Mouse (Mus musculus): ENCODE measurements at regions not wholly inside any gene's neighbourhood (a gene's known extent, or its start where the extent isn't known, plus 50 kb on each side); places are given as distances from the start of the nearest gene placed in this dataset.

DNA sequence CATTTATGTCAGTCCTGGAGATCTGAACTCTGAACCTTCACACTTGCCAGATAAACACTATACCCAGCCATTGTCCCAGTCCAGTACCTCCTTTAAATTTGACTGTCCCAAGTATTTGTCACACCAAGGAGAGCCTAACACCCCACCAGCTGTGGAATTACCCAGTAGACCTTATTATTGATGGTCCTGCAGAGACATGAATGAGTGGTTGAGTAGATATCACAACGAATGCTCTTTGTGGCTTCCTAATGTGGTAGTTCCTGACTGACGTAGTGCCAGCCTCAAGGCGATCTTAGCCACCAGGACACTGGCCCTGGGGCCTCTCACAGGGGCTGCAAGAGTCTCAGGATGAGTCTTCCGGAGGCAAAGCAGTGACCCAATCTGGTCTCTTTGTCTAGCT lies 142.9 kb upstream of the Hs6st1 start:
- DNase-seq (ENCODE audit: low spot score in 2 of 2): no peak

DNA sequence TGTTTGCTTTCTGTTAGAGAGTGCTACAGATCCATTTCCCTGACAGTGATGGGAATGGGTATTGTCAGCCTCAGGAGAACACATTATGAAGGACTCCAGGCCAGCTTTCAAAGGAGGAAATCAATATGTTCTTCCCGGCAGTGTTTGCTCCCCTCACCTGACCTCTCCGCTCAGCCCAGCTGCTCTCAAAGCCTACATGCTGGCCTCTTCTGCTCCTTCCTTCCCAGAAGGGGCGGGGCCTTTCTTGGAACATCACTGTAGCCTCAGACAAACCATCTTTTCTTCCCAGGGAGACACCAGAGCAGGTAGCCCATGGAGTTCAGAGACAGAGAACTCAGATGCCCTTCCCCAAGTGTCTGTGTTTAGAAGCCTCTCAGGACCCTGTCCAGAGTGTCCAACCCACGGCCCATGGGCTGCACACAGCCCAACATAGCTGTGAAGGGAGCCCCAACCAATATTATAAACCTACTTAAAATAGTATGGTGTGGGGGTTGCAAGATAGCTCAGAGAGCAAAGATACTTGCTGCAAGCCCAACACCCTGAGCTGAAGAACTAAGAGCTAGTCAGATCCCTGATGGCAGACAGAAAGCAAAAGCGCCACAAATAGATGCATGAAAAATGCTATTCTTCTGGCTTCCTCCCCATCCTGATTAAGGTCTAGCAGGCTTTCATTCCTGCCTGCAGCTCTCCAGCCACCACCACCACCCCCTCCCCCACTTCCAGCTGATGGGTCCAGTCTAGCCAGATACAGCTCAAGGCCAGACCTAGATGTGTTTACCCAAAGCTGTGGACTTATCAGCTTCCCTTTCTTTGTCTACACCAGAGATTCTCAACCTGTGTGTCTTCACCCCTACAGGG lies 141.8 kb upstream of the Hs6st1 start:
- DNase-seq (ENCODE audit: low spot score in 2 of 2): no peak

DNA sequence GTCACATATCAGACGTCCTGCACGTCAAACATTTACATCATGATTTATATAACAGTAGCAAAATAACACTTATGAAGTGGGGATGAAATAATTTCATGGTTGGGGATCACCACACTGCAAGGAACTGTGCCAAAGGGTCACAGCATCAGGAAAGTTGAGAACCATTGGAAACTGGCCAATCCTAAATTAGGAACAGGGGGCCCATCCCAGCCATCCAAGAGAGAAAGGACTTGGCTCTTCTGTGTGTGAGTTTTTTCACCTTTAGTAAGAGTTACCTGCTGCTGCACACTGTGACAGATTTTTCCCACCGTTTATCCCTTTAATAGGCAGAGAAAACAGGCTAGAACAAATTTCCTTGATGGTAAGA lies 141.2 kb upstream of the Hs6st1 start:
- no peak for DNase-seq (ENCODE audit: low spot score in 2 of 2)

DNA sequence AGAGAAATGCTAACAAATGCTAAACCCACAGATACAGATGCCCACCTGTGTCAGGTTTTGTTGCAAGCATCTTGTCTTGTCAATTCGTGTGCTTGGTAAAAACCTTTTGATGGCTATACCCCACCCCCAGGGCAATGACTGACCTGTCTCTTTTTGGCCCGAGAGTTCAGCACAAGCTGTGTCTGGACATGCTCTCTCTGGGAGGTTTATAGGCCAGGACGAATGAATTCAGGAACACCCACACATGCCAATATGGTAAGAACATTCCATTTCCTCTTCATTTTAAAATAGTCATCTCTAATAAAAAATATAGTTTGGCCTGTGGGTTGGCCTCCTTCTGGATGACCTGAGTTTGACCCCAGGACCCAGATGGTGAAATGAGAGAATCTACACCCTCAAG lies 137.8 kb upstream of the Hs6st1 start:
- no peak for DNase-seq (ENCODE audit: low spot score in 2 of 2)

DNA sequence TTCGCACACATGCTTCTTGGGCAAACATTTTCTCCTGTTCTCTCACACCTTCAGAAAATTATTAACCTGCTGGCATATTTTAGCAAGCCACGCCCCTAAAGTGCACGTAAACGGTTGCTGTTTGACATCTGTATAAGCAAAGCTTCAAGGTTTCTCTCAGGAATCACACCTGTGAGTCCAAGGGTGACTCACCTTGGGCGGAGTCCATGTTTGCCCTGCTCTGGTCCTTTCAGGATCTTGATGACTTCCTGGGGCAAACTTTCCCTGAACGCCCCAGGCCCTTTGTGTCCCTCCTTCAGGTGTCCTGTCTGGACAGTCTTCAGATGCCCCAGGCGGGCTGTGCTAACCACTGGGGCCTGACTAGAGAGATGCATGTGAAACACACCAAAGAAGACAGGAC lies 137.1 kb upstream of the Hs6st1 start:
- no peak for DNase-seq (ENCODE audit: low spot score in 2 of 2)

DNA sequence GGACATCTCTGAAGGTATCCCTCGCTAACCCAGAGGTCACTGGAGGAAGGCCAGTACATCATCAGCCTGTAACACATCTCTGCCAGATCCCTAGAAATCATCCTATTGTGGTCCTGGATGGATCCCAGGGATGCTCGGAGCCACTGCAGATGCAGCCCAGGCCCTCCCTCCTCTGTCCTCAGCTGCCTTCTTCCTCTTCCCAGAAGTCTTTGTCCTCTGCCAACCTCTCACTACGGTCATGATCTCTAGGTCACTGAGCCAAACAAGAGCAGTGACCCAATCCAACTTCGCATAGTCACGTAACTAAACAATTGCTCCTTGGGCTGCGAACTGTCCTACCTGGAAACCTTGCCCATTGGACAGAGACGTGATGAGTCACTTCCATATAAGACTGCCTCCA lies 134.7 kb upstream of the Hs6st1 start:
- no peak for DNase-seq (ENCODE audit: low spot score in 2 of 2)

DNA sequence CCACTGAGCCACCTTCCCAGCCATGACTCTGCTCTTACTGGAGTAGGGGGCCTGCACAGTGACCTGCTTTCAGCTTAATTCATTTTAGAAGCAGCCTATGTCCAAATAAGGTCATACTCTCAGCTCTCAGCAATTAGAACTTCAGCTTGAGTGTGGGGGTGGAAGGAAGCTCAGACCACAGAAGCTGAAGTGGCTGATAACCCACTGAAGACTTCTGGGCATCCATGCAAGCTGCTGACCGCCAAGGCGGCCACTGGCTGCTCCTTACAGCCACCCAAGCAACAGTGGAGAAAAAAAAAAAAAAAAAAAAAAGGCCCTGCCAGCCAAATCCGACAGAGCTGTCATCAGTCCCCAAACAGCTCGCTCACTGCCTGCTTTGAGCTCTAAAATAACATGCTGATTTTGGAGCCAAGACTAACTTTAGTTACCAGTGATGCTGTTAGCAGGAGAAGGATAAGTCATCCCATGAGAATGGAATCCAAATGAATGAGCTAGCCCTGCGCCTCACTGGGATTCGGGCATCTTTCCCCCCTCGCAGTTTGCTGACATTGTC lies 133.0 kb upstream of the Hs6st1 start:
- DNase-seq (ENCODE audit: low spot score in 2 of 2): peak; percentile 17 to 19

DNA sequence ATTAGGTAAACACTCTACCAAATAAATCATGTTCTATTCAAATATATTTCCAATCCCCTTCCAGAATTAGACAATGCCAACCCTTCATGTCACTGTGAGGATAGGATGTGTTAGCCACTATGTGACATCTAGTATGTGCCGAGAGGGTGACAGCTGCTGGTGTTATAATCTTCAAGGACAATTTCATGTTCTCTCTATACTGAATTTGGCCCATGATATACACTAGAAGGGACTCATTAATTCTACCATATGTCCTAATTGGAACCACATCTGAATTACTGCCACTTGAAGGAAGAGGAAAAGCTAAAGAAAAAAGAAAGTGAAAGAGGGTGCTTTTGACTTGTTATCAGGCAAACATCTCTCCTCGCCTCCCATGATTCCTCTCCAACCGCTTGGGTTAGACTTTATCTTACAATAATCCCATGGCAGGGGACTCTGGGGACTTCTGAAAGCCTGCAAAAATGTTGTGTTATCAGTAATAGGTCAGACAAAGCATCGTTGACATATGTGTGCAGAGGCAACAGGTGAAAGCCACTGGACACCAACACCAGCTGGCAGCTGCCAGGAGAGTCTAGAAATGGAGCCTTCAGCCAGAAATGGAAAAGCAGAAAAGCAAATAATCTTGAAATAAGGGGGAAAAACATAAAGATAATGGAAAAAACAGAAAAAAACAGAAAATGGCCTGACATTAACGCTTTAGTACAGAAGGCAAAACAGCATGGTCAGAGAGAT lies 131.7 kb upstream of the Hs6st1 start:
- DNase-seq (ENCODE audit: low spot score in 2 of 2): no peak

DNA sequence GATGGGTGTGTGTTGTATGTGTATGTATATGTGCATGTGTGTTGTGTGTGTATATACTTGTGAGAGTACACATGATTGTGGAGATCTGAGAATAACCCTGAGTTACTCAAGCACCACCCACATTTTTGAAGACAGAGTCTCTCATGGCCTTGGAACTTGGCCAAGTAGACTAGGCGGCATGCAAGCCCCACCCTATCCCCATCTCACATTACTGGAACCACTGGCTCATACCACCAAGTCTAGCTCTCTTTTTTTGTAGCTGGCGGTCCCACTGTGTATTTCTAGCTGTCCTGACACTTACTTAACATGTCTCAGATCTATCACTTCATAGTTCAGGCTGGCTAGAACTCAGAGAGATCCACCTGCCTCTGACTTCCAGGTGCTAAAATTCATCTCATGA lies 128.0 kb upstream of the Hs6st1 start:
- DNase-seq (ENCODE audit: low spot score in 2 of 2): no peak

DNA sequence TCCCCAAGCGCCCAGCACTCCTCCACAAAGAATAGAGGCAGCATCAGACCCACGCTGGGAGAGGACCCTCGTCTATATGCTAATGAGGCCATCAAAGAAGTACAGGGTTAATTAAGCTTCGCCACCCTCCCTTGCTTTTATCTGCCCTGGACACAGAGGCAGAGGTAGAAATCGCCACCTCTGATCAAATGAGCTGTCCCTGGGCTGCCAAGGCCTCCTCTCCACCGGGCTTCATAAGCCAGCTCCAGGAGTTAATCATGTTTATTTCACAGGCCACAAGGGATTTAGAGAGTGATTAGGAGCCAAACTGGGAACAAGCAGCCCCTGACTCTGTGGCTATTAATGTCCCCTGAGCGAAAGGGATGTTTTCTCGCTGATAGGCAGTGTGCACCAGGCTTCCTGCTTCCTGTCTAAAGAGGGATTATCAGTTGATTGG lies 126.5 kb upstream of the Hs6st1 start:
- no peak for DNase-seq (ENCODE audit: low spot score in 2 of 2)

DNA sequence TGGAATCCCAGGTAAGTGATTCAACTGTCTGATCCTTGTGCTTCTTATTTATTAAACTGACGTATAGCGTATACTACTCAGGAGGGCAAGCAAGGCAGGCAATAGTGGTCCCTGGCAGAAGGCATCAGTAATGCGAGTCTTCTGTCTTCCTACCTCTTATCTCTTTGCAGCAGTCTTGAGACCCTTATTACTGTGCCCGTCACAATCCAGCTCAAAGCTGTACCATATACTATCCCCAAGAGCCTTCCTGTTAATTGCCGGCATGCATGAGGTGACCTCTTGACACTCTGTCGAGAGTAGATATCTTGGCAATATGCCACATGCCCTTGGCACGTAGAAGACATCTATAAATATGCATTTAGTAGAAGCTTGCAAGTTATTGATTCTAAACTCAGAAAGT lies 126.0 kb upstream of the Hs6st1 start:
- DNase-seq (ENCODE audit: low spot score in 2 of 2): no peak

DNA sequence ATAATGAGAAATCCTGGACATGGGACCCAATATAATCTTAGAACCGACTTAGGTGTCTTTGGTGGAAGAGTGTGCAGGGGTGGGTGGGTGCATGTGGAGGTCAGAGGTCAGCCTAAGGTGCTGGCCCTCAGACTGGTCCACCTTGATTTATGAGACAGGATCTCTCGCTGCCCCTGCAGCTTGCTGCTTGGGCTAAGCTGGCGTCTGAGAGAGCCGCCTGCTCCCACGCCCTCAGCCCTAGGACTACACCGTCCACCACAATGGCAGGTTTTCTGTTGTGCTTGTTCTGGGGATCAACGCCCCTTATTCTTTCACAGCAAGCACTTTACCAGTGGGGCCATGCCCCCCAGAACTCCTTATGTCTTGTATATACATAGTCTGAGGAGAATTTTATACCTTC lies 124.4 kb upstream of the Hs6st1 start:
- DNase-seq (ENCODE audit: low spot score in 2 of 2): no peak

DNA sequence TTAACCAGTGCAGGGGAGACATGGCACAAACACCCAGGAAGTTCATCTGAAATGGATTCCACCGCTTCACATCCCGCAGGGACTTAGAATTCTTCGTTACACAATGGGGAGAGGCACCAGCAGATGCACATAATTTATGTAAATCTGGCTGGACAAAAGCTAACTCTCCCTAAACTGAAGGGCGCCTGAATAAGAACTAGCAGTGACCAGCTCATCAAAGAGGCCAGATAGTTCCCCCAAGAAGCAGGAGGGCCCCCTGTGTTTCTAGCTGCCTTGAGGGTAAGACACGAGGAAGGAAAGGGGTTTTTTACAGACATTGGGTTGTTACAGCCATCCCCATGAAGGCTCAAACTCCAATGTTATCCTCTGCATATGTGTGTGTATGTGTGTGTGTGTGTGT lies 123.8 kb upstream of the Hs6st1 start:
- DNase-seq (ENCODE audit: low spot score in 2 of 2): no peak

DNA sequence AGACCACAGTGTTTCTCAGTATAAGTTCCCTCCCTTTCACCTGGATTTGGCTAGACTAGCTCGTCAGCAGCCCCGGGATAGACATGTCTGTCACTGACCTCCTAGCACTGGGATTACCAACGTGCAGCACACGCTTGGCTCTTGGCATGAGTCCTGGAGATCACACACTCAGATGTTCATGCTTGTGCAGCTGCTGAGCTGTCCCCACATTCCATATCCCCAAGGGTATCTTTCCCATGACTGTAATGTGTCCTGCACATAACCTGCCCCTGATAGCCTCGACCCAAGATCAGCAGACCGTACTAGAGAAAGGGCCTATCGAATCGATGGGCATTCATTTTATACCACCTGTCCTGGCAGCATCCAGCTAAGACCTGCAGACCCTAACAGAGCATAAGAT lies 123.4 kb upstream of the Hs6st1 start:
- no peak for DNase-seq (ENCODE audit: low spot score in 2 of 2)

DNA sequence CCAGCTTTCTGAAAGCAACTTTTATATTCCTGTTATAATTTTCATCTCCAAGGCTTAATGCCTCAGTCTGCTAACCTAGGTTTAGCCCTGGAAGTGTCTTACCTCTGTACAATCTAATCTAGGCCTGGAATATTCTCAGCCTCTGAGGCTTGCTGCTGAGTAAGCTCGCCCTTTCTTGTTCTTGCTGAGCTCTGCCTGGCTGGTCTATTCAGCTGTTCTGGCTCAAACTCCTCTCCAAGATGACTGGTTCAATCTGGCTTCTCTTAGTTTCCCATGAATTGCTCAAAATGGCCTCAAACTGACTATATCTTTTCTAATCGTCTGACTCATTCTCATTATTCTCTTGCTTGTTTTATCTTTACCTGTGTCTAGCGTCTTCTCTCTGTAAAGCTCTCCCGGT lies 122.6 kb upstream of the Hs6st1 start:
- DNase-seq (ENCODE audit: low spot score in 2 of 2): no peak

DNA sequence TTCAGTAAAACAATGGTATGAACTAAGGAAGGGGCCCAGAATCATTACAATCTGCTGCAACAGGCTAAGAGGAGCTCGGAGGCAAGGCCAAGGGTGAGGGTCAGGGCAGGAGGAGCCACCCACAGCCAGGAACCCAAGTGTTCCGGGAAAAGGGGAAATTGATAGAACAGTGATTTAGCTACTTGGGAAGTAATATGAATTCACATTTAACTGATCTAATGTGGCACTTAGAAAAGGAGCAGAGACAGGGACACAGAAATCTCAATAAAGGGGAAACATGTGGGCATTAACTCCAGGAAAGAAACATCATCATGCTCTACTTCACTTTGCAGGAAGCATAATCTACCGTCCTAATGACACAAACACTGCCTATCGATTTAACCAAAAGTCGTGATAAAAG lies 120.1 kb upstream of the Hs6st1 start:
- DNase-seq (ENCODE audit: low spot score in 2 of 2): no peak

DNA sequence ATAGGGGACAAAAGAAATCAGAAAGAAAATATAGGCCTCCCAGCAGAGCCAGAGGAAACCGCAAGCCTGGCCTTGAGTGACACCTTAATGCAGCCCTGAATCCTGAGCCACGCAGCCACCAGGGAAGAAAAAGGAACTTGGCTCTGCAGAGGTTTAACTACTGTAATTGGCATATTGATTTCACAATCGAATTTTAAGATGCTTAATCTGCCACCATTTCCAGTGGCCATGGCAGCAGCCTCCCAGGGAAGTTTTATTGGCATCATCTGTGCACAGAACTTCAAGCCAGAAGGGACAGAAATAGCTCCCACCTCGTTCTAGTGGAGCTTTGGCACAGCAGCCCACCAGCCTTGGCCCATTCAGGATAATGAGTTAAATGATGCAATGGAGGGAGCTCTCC lies 117.1 kb upstream of the Hs6st1 start:
- peak; percentile 23 to 29 for DNase-seq (ENCODE audit: low spot score in 2 of 2)

DNA sequence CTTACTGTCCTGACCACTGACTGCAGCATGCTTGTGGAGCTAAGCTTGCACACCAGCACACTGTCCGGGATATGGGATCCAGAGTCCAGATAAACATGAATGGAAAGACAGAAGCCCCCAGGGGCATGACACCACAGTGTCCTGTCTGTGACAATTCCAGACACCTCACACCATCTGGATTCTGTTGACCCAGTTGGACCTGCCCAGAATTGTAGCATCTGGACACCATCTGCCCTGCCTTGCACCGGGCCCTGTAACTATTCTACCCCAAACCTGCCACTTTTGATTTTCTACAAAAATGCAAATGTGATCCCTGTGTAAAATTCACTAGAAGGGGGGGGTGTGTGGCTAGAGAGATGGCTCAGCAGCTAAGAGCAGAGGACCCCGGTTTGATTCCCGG lies 114.5 kb upstream of the Hs6st1 start:
- DNase-seq (ENCODE audit: low spot score in 2 of 2): no peak

DNA sequence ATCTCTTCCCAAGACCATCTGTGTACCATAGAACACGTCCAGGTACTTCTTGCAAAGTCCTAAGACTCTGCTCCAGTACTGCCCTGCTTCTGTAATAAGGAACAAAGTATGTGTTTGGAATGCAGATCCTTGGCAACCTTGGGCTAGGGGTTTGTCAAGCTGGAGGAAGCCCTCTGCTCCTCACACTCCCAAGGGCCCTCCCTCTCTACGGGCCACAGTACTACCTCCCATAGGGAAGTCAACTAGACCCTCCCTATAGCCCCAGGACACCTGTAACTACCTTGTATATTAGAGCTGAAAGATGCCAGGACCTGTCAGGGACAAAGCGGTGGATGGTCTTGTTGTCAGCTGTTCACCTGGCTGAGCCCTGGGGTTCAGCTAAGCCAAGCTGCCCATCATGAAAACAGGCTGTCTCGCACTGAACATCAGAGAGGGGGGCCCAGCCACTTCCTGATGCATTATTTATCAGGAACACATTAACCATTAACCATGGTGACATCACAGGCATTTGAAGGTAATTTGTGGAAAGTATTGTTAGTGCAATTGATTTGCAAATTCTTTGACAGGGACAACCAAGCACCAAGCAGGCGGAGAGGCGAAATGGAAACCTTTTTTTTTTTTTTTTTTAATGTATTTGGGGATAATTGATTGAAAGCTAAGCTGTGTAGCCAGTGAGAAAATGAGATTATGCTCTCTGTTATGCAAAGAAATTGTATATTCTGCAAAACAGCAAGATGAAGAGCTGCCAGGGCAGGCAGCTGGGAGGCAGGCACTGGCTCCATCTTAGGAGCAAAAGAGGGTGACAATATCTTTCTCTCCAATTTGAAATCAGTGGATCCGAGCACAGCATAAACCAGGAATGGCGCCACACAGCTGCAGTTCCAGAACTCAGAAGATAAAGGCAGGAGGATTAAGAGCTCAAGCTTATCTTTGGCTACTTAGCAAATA lies 110.5 kb upstream of the Hs6st1 start:
- DNase-seq (ENCODE audit: low spot score in 2 of 2): no peak

DNA sequence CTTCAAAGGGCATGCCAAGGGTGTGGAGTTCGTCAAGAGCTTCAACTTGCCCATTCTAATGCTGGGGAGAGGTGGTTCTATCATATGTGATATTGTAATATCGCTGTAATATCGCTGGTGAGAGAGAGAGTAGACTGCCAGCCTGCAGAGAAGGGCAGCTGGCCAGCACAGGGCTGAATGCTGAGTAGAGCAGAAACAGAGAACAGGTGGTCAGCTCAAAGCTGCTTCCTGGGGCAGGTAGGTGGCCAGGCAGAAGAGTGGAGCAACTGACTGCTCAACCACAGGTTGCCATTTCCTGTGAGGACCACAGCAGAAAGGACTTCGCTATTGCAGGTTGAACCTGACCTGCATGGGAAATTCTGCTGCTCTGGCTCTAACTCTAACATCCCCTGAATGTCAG lies 108.5 kb upstream of the Hs6st1 start:
- no peak for DNase-seq (ENCODE audit: low spot score in 2 of 2)

DNA sequence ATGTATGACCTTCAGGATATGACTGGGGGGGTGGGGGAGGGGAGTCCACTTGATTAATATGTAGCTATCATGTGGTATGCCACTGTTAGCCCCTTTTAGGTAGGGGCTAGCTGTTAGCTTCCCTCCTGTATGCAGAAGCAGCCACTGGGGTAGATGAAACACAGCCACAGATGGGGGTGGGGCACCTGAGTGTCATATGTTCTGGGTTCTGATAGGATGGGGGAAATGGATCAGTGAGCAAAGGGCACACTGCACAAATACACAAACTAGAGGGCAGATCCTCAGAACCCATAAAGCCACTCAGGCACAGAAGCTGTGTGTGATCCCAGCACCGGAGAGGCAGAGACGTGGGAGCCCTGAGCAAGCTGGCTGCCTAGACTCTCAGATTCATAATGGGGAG lies 107.4 kb upstream of the Hs6st1 start:
- no peak for DNase-seq (ENCODE audit: low spot score in 2 of 2)

DNA sequence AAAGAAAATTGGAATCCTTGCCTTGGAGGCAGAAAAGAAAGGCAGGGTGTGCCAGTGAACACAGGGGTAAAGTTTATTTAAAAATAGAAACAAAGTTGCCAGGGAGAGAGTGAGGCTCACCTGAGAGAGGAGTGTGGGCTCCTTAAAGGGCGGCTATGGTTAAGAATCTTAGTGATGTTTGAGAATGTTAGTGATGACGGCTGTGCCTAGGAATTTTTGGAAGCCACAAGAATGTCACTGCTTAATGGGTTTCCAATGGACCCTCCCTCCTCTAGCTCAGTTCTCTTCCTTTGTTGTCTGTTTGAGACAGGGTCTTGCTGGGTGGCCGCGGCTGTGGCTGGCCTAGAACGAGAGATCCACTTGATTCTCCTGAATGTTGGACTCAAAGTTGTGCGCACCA lies 106.3 kb upstream of the Hs6st1 start:
- DNase-seq (ENCODE audit: low spot score in 2 of 2): no peak

Measured in frontal cortex, postnatal 14 days (tissue).